Mouse (Mus musculus): Measurements from ENCODE around the gene Tmem211. TPM values are rescaled to one million over a fixed set of nuclear protein-coding genes. Genes with fewer than 3 reads are reported as not detected.

Gene Tmem211
- total RNA-seq, 2 experiments from 2014 or later = not detected

- intact Hi-C loops (cut with DNase I) = no loop called here
- DNase-seq (ENCODE audit: low spot score in 2 of 2) = no peak
Observed at GRCm38 (mm10) chr5:113209898-113210297, 16.8 kb upstream of the Tmem211 start.

DNA sequence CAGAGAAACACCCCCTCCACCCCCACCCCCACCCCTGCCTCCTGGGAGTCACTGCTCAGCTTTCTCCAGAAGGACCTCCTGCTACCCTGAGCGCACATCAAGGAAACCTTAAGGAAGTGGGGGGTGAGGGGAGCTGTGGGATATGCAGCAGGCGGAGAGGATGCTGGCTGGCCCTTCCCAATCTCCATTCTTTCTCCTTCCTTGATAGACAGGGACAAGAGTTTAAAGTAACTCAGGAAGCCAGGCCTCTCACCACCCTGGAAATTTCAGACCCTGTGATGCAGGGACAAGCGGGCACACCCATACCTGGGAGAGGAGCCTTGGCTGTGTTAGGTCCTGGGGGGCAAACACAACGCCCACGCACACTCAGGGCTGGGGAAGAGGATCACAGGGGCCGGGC, 16.4 kb upstream of the Tmem211 start:
- DNase-seq (ENCODE audit: low spot score in 2 of 2) = no peak
- intact Hi-C loops (cut with DNase I) = no loop called here

DNA sequence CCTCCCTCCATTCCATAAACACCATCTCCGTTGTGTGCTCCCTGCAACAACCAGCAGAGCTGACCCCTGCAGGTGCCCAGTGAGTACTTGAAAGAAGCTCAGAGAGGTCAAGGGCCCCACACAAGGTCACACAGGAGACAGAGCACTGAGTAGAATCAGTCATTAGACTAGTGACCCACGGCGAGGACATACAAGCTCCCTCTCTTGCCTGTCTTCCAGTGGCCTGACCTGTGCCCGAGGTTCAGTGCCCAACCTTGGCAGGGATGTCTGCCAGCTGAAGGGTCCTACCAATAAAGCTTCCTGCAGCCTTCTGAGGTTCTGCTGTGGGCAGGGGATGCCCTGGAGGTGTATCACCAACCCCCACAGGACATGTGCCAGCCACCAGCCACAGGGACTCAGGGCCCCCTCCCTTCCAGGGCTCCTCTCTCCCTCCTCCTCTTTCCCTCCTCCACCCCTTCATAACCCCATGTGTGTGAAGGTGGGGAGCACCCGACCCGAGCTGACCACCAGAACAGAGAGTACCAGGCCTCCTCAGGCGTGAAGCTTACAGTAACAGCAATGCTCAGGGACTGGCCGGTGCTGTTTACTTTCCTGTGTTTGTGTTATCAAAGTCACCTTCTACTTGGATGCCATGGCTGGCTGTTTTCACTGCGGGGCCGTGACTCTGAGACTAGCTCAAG, 14.4 kb upstream of the Tmem211 start:
- DNase-seq (ENCODE audit: low spot score in 2 of 2) = no peak
- intact Hi-C loops (cut with DNase I) = no loop called here

- intact Hi-C loops (cut with DNase I) = loop anchor here (2.0 kb wide), 1 partner anchor 15 kb away; no protein-coding TSS in a partner anchor
- no peak for DNase-seq (ENCODE audit: low spot score in 2 of 2)
Observed at GRCm38 (mm10) chr5:113214041-113214440, 12.7 kb upstream of the Tmem211 start.

DNA sequence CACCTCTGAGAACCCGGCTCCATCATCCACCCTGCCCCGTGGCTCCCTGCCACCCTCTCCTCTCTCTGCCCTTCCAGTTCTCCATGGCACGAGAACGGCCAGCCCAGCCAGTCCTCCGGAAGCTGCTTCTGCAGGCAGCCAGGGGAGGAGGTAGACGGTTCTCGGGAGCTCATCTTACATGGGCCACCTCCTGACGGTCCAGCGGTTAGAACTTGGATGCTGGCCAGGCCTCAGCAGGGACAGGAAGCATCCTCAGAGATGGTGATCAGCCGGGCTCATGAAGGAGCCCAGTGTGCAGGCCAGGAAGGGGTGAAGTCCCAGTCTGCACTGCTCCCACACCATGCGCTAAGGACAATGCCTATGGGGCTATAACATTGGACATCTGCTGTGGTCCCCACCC, 12.3 kb upstream of the Tmem211 start:
- intact Hi-C loops (cut with DNase I) = loop anchor here (2.0 kb wide), 1 partner anchor 16 kb away; no protein-coding TSS in a partner anchor
- DNase-seq (ENCODE audit: low spot score in 2 of 2) = no peak

DNA sequence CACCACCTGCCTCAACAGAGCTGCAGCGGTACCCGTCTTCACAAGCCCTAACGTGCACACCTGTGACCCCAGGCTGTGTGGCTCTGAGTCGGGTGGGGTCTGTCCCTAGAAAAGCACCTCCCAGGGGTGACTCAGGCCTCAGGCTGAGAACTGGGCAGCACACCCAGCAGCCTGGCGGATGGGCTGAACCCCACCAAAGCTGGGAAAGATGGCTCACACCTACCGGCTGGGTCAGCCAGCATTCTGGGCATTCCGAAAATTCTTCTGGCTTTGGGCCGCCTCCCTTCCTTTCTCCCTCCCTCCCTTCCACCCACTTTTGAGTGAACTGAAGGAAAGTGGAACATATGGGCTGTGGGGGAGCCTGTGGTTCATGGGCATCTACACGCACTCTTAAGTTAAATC, 11.1 kb upstream of the Tmem211 start:
- intact Hi-C loops (cut with DNase I) = loop anchor here (2.0 kb wide), 1 partner anchor 17 kb away; no protein-coding TSS in a partner anchor
- peak in 1 of 2 experiments; percentile 84 for DNase-seq (ENCODE audit: low spot score in 2 of 2)

- peak in 1 of 2 experiments; percentile 84 for DNase-seq (ENCODE audit: low spot score in 2 of 2)
- intact Hi-C loops (cut with DNase I) = no loop called here
Observed at GRCm38 (mm10) chr5:113216328-113216960, 10.3 kb upstream of the Tmem211 start.

DNA sequence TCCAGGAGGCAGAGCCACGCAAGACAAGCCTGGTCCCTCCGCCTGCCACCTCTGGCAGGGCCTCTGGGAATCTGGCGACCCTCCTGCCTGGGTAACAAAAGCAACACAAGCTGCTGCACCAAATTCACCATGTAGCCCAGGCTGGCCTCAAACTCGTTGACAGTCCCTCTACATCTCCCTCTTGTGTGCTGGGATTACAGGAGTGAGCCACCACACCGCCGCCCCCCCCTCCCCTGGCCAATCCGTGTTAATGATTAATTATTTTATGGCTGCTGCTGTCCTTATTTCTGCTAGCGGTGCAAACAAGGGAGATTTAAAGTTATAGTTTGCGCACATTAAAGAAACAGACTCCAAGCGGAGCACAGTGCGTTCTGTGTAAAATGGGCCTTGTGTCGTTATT, 9.6 kb upstream of the Tmem211 start:
- intact Hi-C loops (cut with DNase I) = no loop called here
- DNase-seq (ENCODE audit: low spot score in 2 of 2) = no peak

DNA sequence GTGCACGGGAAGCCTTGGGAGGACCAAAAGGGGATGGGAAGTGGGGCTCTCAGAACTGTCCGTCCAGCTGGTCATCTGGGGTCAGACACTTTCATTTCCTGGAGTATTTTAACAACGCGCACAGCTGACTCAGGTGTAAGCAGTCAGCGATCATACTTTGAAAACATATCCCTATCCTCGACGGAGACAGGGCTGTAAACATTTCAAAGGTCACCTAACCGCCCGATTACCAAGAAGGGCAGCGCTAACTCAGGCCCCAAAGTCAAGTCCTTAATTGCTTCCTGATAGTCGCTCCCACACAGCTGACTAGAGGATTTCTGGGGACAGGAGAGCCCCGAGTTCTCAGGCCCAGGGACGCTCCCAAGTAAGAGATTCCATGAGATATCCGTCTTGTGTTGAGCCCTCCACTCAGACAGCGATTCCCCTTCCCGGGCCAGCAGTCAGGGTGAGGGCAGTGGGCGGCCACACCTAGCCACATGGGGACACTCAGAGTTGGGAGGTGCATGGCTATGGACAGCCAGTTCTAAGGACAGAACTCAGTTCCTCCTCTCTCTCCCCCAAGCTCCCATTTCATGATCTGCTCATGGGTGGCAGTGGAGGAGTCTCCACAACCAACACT, 8.0 kb upstream of the Tmem211 start:
- no peak for DNase-seq (ENCODE audit: low spot score in 2 of 2)
- intact Hi-C loops (cut with DNase I) = no loop called here

DNA sequence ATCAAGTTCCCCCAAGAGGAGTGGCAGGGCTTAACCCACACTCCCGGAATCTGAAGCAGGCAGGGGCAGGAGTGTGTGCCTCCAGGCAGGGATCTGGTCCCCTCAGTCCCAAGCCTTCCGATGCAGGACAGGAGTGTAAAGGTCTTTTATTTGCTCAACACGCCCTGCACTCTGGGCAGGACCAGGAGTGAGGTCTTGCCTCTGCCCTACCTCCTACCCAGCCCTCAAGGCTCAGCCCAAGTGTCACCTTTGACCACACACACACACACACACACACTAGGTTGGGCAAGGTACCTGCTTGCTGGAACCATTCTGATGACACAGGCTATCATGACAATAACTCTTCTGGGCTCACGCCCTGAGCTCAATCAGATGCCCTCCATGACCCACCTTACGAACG, 7.3 kb upstream of the Tmem211 start:
- no peak for DNase-seq (ENCODE audit: low spot score in 2 of 2)
- intact Hi-C loops (cut with DNase I) = no loop called here

GRCm38 (mm10) chr5:113219876-113220275, 6.8 kb upstream of the Tmem211 start:
- intact Hi-C loops (cut with DNase I) = loop anchor here (10.0 kb wide), 1 partner anchor 335 kb away; no protein-coding TSS in a partner anchor
- no peak for DNase-seq (ENCODE audit: low spot score in 2 of 2)

DNA sequence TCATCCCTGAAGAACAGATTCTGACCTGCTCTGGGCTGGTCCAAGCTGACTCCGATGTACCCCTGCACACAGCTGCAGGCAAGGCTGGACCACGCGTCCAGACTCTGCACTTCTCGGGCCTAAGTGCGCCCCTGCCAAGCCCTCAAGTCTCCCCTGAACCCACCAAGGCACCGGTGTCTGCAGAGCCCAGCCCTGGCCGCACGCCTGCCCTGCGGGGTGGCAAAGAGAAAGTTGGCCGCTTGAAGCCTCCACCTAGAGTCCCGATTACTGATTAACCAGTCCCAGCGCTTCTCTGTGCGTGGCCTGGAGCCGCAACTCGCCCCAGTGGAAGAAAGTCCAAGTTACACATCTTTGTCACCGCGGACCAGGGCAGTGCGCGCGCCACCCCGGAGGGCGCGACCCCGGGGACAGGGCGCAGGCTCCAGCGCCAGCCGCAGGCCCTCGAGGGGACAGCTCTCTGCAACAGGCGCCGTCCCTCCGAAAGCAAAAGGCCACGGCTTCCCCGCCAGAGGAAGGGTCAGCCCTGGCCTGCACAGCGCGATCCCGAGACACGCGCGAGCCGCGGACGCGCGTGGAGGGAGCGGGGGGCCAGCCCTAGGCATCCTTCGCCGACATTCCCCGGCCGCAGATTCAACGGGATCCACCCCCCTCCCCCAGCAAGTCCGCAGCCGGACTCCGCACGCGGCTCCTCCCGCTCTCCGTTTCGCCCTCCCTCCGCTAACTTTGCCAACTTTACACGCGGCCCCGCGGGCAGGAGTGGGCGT, 6.1 kb upstream of the Tmem211 start:
- DNase-seq (ENCODE audit: low spot score in 2 of 2) = no peak
- intact Hi-C loops (cut with DNase I) = loop anchor here (1.0 to 10.0 kb wide), 2 partner anchors 44 to 336 kb away; no protein-coding TSS in a partner anchor

- intact Hi-C loops (cut with DNase I) = loop anchor here (1.0 to 10.0 kb wide), 2 partner anchors 45 to 337 kb away; no protein-coding TSS in a partner anchor
- DNase-seq (ENCODE audit: low spot score in 2 of 2) = peak; percentile 62 to 76
Observed at GRCm38 (mm10) chr5:113221147-113221865, 5.4 kb upstream of the Tmem211 start, which contains the start of gene 2900026A02Rik. 2900026A02Rik (minus strand) TSS chr5:113221236.

DNA sequence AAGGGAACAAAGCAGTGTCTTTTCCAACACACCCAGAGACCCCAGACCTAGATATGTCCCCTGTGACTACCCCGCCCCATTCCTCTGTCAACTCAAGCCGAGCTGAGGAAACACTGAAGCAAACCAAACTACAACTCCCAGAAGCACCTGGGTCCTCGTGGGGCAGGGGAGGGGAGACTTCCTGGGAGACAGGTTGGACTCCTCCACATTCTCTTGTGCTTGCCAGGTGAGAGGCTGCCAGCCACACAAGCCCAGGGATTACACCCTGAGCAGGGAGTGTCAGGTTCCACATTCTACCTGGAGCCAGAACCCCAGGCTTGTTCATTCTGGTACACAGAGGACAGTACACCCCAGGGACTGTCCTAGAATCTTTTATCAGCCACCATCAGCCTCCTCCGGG, 2.8 kb upstream of the Tmem211 start:
- intact Hi-C loops (cut with DNase I) = loop anchor here (10.0 kb wide), 1 partner anchor 339 kb away; no protein-coding TSS in a partner anchor
- DNase-seq (ENCODE audit: low spot score in 2 of 2) = peak in 1 of 2 experiments; percentile 51

DNA sequence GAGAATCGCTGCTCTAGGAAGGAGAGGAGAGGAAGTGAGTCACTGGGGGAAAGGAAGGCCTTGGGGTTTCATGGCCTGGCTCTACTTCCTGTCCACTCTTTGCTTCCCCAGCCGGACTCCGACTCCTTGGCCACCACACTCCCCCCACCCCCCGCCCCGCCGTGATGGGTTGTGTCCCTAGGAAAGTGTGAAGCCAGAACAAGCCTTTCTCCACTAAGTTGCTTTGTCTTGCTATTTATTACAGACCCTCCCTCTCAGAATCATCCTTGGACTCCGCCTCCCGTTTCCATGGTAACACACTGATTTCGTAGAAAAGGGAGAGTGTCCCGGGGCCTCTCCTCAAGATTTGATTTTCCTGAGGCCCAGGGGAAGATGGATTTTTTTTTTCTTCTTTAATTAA, 1.4 kb upstream of the Tmem211 start:
- intact Hi-C loops (cut with DNase I) = loop anchor here (10.0 kb wide), 1 partner anchor 340 kb away; no protein-coding TSS in a partner anchor
- DNase-seq (ENCODE audit: low spot score in 2 of 2) = no peak

DNA sequence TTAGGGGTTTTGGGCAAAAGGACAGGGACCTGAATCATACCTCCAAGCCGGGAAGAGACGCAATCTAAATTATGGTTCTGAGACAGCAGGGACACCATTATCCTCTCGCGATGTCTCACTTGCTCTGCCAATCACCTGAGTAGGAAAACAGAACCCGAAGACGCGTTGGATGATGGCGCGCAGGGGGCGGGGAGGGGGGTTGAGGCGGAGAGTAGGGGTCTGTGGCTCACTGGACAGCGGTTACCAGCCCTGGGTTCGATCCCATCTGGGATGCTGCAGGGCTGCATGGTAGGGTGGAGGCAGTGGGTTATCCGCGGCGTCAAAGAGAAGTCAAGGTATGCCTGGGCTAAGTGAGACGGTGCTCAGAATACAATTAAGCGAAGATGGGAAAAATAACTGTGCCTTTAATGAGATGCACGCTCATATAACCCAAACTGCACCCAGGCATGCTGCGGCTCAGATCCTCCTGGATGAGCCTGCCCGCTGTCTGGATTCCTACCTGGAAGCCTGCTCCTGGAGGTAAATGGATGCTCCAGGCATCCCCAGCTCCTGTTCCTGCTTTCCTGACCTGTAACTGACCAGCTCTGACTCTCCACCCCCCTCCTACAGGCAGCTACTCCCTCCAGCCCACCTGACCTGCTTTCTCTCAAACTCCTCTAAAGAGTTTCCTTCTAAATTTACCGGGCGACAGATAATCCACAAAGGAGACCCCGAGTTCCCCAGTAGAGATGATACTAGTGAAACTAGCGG, 848 bp upstream of the Tmem211 start:
- intact Hi-C loops (cut with DNase I) = loop anchor here (1.0 to 10.0 kb wide), 2 partner anchors 46 to 341 kb away; no protein-coding TSS in a partner anchor
- DNase-seq (ENCODE audit: low spot score in 2 of 2) = no peak

GRCm38 (mm10) chr5:113230196-113230595, 3.5 kb downstream of the Tmem211 start:
- intact Hi-C loops (cut with DNase I) = no loop called here
- DNase-seq (ENCODE audit: low spot score in 2 of 2) = no peak

GRCm38 (mm10) chr5:113249263-113249930, 22.7 kb downstream of the Tmem211 start:
- intact Hi-C loops (cut with DNase I) = no loop called here
- no peak for DNase-seq (ENCODE audit: low spot score in 2 of 2)

Measured in left cerebral cortex, postnatal 25 days (tissue).